Mouse (Mus musculus) frontal cortex, adult 2 months (tissue): ENCODE data around the gene Smc5. TPM values are rescaled to one million over a fixed set of nuclear protein-coding genes. Genes with fewer than 3 reads are reported as not detected.

ENCODE experiments used
- DNase-seq, 2 experiments: peaks; one replicate each; pipeline ENCODE4 v3.0.0; 2022; ENCODE audit warnings: low spot score in 1 of 2; ENCODE audit errors: extremely low spot score in 1 of 2
- polyA plus RNA-seq: library from polyadenylated mRNA; depleted of rRNA; stranded (reverse); fragments of >200 nt; gene quantifications from 2 replicates; pipeline ENCODE4 v1.2.3, GENCODE M21; 2012; rRNA removed

Gene Smc5
- polyA plus RNA-seq, result 41.2 and 41.8 TPM in 2 replicates

DNA sequence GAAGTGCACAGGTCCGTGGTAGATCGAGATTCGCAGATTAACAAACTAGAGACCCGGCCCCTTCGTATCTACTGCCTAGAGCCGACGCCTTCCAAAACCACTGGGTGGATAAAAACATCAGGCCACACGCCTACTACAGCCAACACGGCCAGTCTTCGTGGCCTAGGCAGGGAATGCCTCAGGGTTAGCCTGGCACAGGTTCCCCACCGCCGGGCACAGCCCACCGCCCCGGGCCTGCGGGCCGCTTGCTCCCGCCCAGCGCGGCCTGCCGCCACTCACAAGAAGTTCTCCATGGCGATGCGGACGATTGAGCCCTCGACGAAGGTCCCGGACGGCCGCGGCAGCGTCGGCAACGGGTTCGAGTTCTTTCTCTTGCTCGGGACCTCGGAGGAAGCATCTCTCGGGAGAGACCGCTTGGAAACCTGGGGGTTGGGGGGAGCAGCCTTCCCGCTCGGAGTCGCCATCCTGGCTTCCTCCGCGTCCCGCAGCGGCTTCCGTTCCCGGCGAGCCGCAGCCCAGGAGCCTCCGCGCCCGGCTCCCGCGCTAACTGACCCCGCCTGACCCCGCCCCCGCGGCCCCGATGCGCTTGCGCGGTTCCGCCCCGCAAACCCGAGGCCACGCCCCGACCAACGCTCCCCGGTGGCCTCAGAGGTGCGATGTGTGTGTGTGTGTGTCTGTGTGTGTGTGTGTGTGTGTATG lies at the start of gene Smc5:
Gene Smc5, minus strand, starts transcription at position 543 of the 699 bp plus-strand sequence.
- DNase-seq, result peak; percentile 67 to 92

DNA sequence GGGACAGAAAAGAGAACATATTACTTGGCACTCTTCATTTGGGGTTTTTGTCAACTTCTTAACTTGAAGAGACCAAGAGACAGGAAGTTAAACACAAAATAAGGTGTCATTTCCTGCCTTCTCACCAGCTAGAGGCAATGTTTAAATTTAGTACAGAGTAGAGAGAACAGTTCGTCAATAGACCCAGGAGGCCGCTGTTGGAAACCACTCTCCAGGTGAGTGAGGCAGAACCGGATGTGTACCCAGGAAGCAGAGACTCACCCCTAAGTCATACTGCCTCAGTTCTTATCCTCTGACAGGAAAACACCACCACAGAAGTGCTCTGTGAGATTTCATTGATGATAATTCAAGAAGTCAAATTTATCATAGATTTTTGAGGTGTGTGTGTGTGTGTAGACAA lies 49.4 kb upstream of the Smc5 start:
- DNase-seq, result no peak

DNA sequence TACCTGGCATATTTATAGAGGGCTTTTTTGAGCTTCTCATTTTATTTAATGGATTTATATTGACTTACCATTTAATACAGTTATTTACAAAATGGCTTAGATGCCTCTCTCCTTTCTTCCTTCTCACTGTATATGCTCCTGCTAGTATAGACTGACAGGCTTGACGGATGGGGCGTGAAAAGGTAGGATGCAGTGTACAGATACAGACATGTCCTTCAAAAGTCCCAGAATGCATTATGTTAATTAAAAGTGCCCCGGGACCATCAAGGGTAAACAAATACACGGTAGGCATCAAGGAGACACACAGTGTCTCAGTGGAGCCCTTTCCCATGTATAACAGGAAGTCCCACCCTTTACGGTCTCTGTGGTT lies 44.3 kb upstream of the Smc5 start:
- no peak for DNase-seq

DNA sequence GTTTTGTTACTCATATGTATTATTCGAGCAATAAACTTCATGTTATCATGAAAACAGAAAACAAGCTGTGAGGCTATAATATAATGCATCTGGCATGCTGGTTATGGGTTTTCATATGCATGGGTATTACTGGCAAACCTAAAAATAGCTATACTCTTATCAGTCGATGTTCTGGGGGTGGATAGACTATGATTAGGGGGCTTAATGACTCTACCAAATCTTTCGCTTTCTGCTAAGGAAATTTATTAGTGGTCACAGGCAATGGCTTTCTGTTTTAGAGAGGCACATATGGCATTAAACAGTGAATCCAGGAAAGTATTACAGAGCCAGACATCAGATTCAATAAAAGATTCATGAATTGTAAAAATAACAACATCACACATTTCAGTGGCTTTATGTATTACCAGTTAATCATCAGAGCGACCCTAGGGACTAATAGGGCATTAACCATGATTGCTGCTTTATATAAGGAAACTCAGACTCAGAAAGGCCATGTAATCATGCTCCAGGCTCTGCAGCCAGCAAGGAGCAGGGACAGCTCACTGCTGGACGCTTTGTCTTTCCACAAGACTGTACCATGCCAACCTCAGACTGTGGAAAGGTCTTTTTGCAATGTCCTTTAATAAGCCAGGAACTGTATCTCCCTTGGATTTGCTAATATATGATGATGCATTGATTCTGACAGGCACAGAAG lies 43.7 kb upstream of the Smc5 start:
- DNase-seq, result no peak

DNA sequence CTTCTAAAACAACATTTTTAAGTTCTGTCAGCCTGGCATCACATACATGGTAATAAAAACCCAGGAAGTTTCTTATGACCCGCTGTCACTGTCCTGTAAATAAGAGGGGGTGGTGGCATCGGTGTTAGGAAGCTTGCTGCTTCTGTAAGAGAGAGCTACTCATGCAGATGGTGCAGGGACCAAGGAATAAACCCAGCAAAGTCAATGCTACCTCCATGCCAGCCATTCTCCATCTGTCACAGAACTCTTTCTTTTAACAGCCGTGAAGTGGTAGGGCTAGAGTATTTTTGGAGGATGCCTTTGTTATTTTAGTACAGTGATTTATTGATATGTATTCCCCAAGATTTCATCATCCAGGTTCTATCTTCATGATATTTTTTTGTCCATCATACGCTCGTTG lies 43.2 kb upstream of the Smc5 start:
- DNase-seq, result no peak

DNA sequence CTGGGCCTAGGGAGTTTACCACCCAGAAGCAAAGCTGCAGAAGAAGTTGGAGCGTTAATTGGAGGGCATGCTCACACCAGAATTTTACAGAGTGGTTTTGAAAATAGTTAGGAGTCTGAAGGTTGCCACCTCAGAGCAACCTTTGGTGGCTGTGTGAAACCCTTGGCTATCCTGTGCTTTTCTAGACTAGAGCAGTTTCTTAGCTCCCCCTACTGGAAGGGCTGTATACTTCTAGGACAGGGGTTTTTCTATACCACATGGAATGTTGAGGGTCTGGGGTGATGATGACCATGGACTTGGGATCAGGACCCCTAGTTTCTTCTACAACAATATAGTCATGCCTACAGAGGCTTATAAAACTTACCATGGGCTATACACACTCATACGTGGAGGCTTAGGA lies 36.3 kb upstream of the Smc5 start:
- no peak for DNase-seq

GRCm38 (mm10) chr19:23306671-23307070 lies 33.0 kb upstream of the Smc5 start:
- no peak for DNase-seq

GRCm38 (mm10) chr19:23299987-23300386 lies 26.3 kb upstream of the Smc5 start:
- peak in 1 of 2 experiments; percentile 56 for DNase-seq

DNA sequence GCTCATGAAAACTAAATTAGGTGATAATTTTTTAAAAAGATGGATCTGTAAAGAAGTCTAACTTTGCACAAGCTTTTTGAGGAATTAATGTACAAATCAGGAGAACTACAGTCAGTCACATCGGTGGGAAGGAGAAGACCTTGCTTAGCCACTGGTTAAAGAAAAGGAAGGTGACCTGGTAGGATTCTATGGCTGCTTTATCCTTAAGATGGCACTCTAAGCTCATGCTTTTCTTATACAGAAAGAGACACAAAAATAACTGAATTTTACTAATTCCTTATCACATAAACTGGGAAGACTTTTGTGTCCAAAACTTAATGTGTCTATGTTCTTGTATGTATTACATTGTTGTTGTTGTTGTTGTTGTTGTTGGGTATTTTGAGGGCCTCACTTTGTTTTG lies 25.2 kb upstream of the Smc5 start:
- DNase-seq, result peak in 1 of 2 experiments; percentile 45

- DNase-seq, result no peak
Measured at GRCm38 (mm10) chr19:23297191-23297590, 23.5 kb upstream of the Smc5 start.

DNA sequence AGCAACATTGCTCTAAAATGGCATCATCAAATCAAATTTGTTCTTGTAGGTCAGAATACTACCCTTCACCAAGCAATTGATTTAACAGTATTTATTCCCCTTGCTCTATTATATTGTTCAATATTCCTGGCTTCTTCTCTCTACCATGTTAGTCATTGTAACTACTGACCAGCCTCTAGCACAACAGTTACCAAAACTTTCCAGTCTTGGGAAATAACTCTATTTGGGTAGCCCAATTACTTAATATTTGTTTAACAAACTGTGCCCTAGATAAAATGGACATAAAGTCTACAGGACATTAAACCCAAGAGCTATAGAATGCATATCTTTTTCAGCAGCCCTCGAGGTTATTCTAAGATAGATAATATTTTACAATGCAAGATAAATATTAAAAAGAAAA lies 15.6 kb upstream of the Smc5 start:
- no peak for DNase-seq

GRCm38 (mm10) chr19:23281911-23282660 lies 8.4 kb upstream of the Smc5 start:
- DNase-seq, result no peak

DNA sequence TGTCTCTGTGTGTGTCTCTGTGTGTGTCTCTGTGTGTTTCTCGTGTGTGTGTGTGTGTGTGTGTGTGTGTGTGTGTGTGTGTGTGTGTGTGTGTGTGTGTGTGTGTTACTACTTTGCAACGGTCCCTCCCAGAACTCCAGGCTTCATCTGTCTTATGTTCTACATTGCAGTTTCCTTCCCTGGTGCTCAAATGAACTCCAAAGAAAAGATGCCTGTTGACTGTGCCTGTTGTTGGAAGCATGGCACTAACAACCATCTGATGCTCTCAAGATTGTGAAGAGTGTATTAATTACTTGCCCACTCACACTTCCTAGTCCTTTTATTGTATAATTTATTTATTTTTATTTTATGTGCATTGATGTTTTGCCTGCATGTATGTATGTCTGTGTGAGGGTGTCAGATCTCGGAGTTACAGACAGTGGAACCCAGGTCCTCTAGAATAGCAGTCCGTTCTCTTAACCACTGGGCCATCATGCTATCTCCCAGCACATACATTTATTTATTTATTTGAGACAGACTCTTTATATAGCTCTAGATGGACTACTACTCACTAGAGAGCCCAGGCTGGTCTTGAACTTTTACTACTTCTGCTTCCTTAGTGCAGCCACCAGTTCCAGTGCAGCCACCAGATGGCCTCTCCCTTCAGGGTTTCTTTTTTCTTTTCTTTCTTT lies 492 bp upstream of the Smc5 start:
- DNase-seq, result no peak

GRCm38 (mm10) chr19:23256771-23257170 lies 16.9 kb downstream of the Smc5 start:
- no peak for DNase-seq

DNA sequence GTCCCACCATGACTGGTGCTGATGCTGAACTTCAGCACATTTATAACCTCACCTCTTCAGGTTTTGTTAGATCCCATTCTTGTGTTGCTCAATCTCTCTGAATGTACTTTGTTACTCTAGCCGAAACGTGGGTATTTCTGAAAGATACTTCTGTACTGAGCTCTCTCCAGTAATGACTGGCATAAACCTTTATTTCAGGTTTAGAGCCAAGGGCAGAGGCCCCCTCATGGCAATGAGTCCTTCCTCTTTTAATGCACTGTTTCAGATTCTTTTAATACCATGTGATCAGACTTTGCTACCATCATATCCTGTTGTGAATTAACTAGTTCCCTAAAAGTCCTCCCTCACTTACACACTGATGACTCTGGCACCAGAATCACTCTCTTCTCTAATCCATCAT lies 27.2 kb downstream of the Smc5 start:
- DNase-seq, result no peak

DNA sequence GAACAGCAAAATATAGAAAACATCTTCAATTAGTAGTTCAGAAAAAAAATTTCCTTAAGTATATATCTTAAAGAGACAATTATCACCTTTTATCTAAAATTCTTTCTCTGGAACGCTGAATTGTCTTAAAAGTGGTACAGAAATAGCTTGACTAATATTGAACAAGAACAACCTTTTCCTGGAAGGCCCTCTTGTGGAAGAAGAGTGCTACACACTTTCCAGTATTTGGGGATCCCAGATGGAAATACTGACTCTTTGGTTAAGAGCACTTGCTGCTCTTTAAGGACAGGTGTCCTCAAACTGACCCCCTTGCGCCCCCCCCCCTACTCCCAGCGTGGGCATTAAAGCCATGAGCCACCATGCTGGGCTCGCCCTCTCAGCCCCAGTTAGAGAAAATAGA lies 48.6 kb downstream of the Smc5 start:
- peak; percentile 28 to 80 for DNase-seq

DNA sequence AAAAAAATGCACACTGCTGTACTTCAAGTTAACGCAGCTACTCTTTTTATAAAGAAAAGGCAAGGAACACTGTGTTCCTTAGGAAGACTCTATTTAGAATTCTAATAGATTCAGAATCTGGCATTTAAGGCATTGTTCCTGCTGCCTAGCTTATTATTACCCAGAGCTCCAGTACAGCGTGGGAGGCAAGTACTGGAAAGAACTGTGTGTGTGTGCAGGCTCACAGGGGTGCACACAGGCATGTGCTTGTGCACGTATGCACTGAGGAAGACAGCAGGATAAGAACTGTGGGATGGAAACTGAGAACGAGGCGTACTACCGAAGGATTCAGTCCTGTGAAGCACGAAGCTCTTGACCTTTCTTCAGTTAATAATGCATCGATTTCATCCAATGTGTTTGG lies 59.4 kb downstream of the Smc5 start:
- peak; percentile 78 to 81 for DNase-seq

- DNase-seq, result no peak
Measured at GRCm38 (mm10) chr19:23211325-23211724, 62.4 kb downstream of the Smc5 start.

- DNase-seq, result no peak
Measured at GRCm38 (mm10) chr19:23203505-23204053, 70.1 kb downstream of the Smc5 start.

GRCm38 (mm10) chr19:23202106-23202505 lies 71.6 kb downstream of the Smc5 start:
- DNase-seq, result no peak

DNA sequence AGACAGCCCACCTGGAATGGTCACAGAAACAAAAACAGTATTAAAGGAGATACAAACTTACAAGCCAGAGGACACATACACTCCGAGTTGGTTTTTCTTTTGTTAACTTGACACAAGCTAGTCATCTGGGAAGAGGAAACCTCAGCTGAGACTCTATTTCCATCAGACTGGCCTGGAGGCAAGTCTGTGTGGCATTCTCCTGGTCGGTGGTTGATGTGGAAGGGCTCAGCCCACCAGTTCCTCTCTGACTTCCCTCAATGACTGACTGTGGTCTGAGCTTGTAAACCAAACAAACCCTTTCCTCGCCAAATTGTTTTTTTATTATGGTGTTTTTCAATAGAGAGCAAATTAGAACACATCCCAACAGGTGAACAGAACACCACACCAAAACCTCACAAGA lies 80.6 kb downstream of the Smc5 start:
- DNase-seq, result no peak
